Mouse (Mus musculus) kidney, postnatal 36 days (tissue): ENCODE data around the gene Gm3532.
"Not testable (repeated sequence)": the region's sequence is repeated elsewhere in the genome, so short reads cannot be mapped to it uniquely, and the experiment has no call there.

ENCODE experiments used
- DNase-seq, 2 experiments: peaks; one replicate each; pipeline ENCODE4 v3.0.0; 2021 to 2022; ENCODE audit warnings: mixed read lengths in 2 of 2

Gene Gm3532

DNA sequence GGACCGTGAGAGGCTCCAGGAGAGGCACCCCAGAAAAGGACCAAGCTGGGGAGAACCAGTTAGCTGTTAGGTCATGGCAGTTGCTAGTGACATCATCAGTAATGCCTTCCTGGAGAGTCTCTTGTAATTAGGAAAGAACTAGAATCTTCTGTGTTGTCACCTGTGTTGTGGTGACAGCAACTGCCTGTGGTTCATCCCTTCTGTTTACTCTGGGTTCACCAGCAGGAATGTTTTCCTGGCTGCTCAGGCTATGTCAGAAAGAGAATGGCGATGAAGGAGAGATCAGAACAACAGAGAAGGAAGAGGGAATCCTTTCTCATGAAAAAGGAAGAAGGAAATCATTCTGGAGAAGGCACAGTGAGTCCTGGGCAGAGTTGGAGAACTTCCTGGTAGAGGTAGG, at the start of gene Gm3532:
Gene Gm3532 (plus strand): TSS at position 301 of the 400 bp plus-strand sequence.
- DNase-seq: not testable (repeated sequence)

- not testable (repeated sequence) for DNase-seq
These were observed 36.9 kb upstream of the Gm3532 start, which contains the start of gene Gm3488 for GRCm38 (mm10) chr14:5501374-5501773. TSS of gene Gm3488 (plus strand) at chr14:5501674.
